ENCODE assay signal across 28 mouse cellular contexts in the genomic region with DNA sequence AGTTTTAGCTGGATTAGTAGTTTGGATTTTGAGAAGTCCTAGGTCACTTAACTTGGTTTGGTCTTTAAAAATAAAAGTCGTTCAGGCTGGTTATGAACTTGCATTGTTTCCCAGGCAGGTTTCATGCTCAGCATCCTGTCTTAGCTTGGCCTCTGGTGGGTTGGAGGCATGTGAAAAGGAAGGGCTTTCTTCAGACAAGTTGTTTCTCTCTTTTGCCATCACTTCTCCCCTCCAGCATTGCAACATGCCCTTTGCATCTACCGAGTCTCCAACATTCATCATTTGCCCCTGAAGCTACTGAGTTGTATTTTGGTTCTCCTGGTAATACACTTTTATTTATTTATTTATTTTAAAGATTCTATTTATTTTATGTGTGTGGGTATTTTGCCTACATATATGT. TPM values are rescaled to one million over a fixed set of nuclear protein-coding genes. Genes with fewer than 3 reads are reported as not detected.
DNase-seq lines count a peak whose midpoint lies in the region; ATAC-seq and TF ChIP-seq lines count a peak whose summit lies in the region.
"Had no signal": no experiment of that assay in that cellular context is flagged by ENCODE, and none has a peak within 500 bp of the region (broad histone marks: within the 10 kb centered on the region; RNA-seq: fewer than 3 reads in every experiment).

No protein-coding gene starts in this region.

- TF ChIP-seq CTCF in liver, postnatal 0 days (IDR thresholded peaks at IDR 0.05; ENCODE audit: low read depth), result no peak

- no peak overlapping the region for H3K9ac ChIP-seq in liver, postnatal 0 days (replicated peaks)
- H3K9ac ChIP-seq: embryonic facial prominence, embryonic 13.5 days; embryonic facial prominence, embryonic 15.5 days; forebrain, embryonic 12.5 days had no signal

- WGBS in liver, postnatal 0 days (ENCODE audit: insufficient replicate concordance), result 44% methylated on average over 2 of the region's 2 CpGs

- peak overlapping the region; percentile 22; the same call in 1 of the 2 replicates for H3K27ac ChIP-seq in liver, postnatal 0 days (ENCODE audit: low read depth)
- H3K27ac ChIP-seq: embryonic facial prominence, embryonic 13.5 days; embryonic facial prominence, embryonic 15.5 days; forebrain, embryonic 10.5 days; forebrain, embryonic 12.5 days had no signal

- DNase-seq in heart, adult 11 months, result peak; percentile 52
- no peak for DNase-seq in heart, postnatal 10 days
- DNase-seq in liver, postnatal 0 days, result no peak
- DNase-seq in liver, result no peak
- no peak for DNase-seq in lung, postnatal 25 days (ENCODE audit: low spot score)
- no peak for DNase-seq in lung, postnatal 10 days
- DNase-seq: adrenal gland, adult 8-10 months; adrenal gland, postnatal 14 days; cerebellum, adult 11 months; cerebellum, adult 18-20 months; cerebellum, adult 8-10 months; cerebellum, adult 9-11 months; cerebellum, postnatal 14 days; cerebellum, postnatal 36 days; embryo, embryonic 11 days had no signal

- no peak for ATAC-seq in liver, postnatal 0 days
- ATAC-seq in megakaryocyte, adult 5-6 weeks (ENCODE audit: poor library complexity, severe bottlenecking), result peak; percentile 67
- ATAC-seq: activated CD4-positive, CD25-positive, alpha-beta regulatory T cell, adult 4 months; CD4-positive, CD25-positive, alpha-beta regulatory T cell, adult 4 months; forebrain, embryonic 14.5 days; forebrain, embryonic 16.5 days; Patski had no signal

- H3K27me3 ChIP-seq in liver, postnatal 0 days (ENCODE audit: insufficient read depth, low read length), result no peaks in the 10 kb centered on the region
- H3K27me3 ChIP-seq: CH12.LX; embryonic facial prominence, embryonic 13.5 days; embryonic facial prominence, embryonic 15.5 days; forebrain, embryonic 12.5 days; Patski had no signal

- H3K9me3 ChIP-seq in liver, postnatal 0 days (ENCODE audit: low read length), result no peaks in the 10 kb centered on the region
- H3K9me3 ChIP-seq: embryonic facial prominence, embryonic 13.5 days; embryonic facial prominence, embryonic 15.5 days; forebrain, embryonic 10.5 days; forebrain, embryonic 12.5 days; G1E had no signal

- H3K36me3 ChIP-seq in liver, postnatal 0 days (replicated peaks; ENCODE audit: insufficient read depth, low read length), result no peaks in the 10 kb centered on the region
- H3K36me3 ChIP-seq: embryonic facial prominence, embryonic 13.5 days; embryonic facial prominence, embryonic 15.5 days; forebrain, embryonic 10.5 days; forebrain, embryonic 12.5 days had no signal

- intact Hi-C loops in heart, postnatal 10 days (cut with DNase I), result loop anchor here (5.0 kb wide), 1 partner anchor 32 kb away; no protein-coding TSS in a partner anchor

- no peak overlapping the region for H3K4me3 ChIP-seq in liver, postnatal 0 days (ENCODE audit: low read depth, low read length)
- H3K4me3 ChIP-seq: embryonic facial prominence, embryonic 13.5 days; embryonic facial prominence, embryonic 15.5 days; erythroblast, embryonic 14.5 days; forebrain, embryonic 10.5 days; forebrain, embryonic 12.5 days had no signal

- H3K4me1 ChIP-seq in liver, postnatal 0 days (ENCODE audit: insufficient read depth), result peaks cover 30% of the 10 kb centered on the region

- TF ChIP-seq EP300 in liver, postnatal 0 days (IDR thresholded peaks at IDR 0.05; ENCODE audit: low read depth), result no peak

- no peak overlapping the region for H3K4me2 ChIP-seq in liver, postnatal 0 days (ENCODE audit: low read depth, low read length)
- H3K4me2 ChIP-seq: embryonic facial prominence, embryonic 13.5 days; embryonic facial prominence, embryonic 15.5 days; forebrain, embryonic 12.5 days had no signal

RNA-seq across cellular contexts. Expression of a gene that starts 6.9 kb away (rescaled TPM):
- 10 to 100 TPM; 26.4 to 27.1 TPM for total RNA-seq in heart, postnatal 10 days (2021)
- polyA plus RNA-seq in liver, postnatal 0 days (2015; fragmentation: Nextera tagmentation; extraction: Ambion mirVana), result 53.6 and 55.3 TPM in 2 replicates
- 42.9 and 43.6 TPM in 2 replicates for total RNA-seq in megakaryocyte, adult 5-6 weeks (2015)
- 72.4 and 74.1 TPM in 2 replicates for total RNA-seq in megakaryocyte, adult 5-6 weeks (2017)

RNA-seq across cellular contexts. Expression of a gene that starts 19.4 kb away (rescaled TPM):
- total RNA-seq in heart, postnatal 10 days (2021), result 1 to 10 TPM; 4.0 to 5.4 TPM
- polyA plus RNA-seq in liver, postnatal 0 days (2015; fragmentation: Nextera tagmentation; extraction: Ambion mirVana), result 0.42 and 0.75 TPM in 2 replicates
- total RNA-seq in megakaryocyte, adult 5-6 weeks (2015), result 0.02 and 0.36 TPM in 2 replicates
- 0.04 and 0.61 TPM in 2 replicates for total RNA-seq in megakaryocyte, adult 5-6 weeks (2017)
